Mouse (Mus musculus) embryonic facial prominence, embryonic 11.5 days (tissue): ENCODE data around the gene Slfnl1. TPM values are rescaled to one million over a fixed set of nuclear protein-coding genes. Genes with fewer than 3 reads are reported as not detected.
A peak's percentile ranks its signal among the peaks of the same experiment; 100 is the strongest.

Source experiments
- ATAC-seq: fragments of 200-750 bp; cut with Nextera tagmentation; replicated peaks from 2 replicates; pipeline ENCODE4 v1.8.0; 2017; ENCODE audit warnings: low read depth; ENCODE audit not compliant: insufficient number of reproducible peaks, low FRiP score, low TSS enrichment
- DNase-seq: peaks from one replicate; pipeline ENCODE4 v3.0.0-alpha.2; 2015; ENCODE audit warnings: low spot score
- H3K27ac ChIP-seq: fragments of 300-500 bp; sonication (generic); replicated peaks from 2 replicates; pipeline ENCODE4 v1.5.1; 2014; ENCODE audit warnings: mild to moderate bottlenecking, low read depth, low read length, control low read depth
- H3K27me3 ChIP-seq: fragments of 300-500 bp; sonication (generic); 2 replicates; pipeline ENCODE4 v1.6.1; 2014; ENCODE audit warnings: mild to moderate bottlenecking, low read length, moderate library complexity, mixed read lengths; ENCODE audit not compliant: control insufficient read depth, insufficient read depth
- H3K36me3 ChIP-seq: fragments of 300-500 bp; sonication (generic); replicated peaks from 2 replicates; pipeline ENCODE4 v1.6.1; 2014; ENCODE audit warnings: low read depth, mild to moderate bottlenecking, low read length, moderate library complexity, mixed read lengths; ENCODE audit not compliant: control insufficient read depth, insufficient read depth
- H3K4me1 ChIP-seq: fragments of 300-500 bp; sonication (generic); 2 replicates; pipeline ENCODE4 v1.6.1; 2014; ENCODE audit warnings: low read length, mixed read lengths; ENCODE audit not compliant: control insufficient read depth, insufficient read depth
- H3K4me2 ChIP-seq: fragments of 300-500 bp; sonication (generic); 2 replicates; pipeline ENCODE4 v1.6.1; 2014; ENCODE audit warnings: low read depth, mild to moderate bottlenecking, control low read depth, low read length, moderate library complexity
- H3K4me3 ChIP-seq: fragments of 300-500 bp; sonication (generic); 2 replicates; pipeline ENCODE4 v1.5.1; 2014; ENCODE audit warnings: low read depth, low read length, control low read depth
- H3K9ac ChIP-seq: fragments of 300-500 bp; sonication (generic); replicated peaks from 2 replicates; pipeline ENCODE4 v1.6.1; 2014; ENCODE audit warnings: mild to moderate bottlenecking, control low read depth, low read length
- H3K9me3 ChIP-seq: fragments of 300-500 bp; sonication (generic); replicated peaks from 2 replicates; pipeline ENCODE4 v1.6.1; 2016; ENCODE audit warnings: mild to moderate bottlenecking, low read length, inconsistent platforms, mixed read lengths; ENCODE audit not compliant: control insufficient read depth
- WGBS: fragments of 180-500 bp; shearing (Covaris S2); extraction: QIAGEN DNeasy Blood & Tissue Kit; methylation state at CpG from one replicate; pipeline ENCODE4 v1.1.7; 2014; 5-methylcytosine and 5-hydroxymethylcytosine counted together
- polyA plus RNA-seq: library from polyadenylated mRNA; unstranded; fragments of >200 nt; fragmentation: Nextera tagmentation; extraction: Ambion mirVana; gene quantifications from 2 replicates; pipeline ENCODE4 v1.2.1, GENCODE M21; 2014

Slfnl1 gene
- polyA plus RNA-seq, 1 experiment from 2014 or later, result not detected

GRCm38 (mm10) chr4:120521761-120522160 is 10.3 kb upstream of the Slfnl1 start:
- Histone ChIP-seq H3K9me3 (no peaks in the 10 kb centered on the region), H3K36me3 (peaks cover 6% of the 10 kb centered on the region; the same call in 1 of the 2 replicates), H3K27me3 (no peaks in the 10 kb centered on the region), H3K4me3 (no peak overlapping the region), H3K27ac (no peak overlapping the region), H3K4me1 (no peaks in the 10 kb centered on the region), H3K4me2 (no peak overlapping the region), H3K9ac (no peak overlapping the region)
- WGBS, result 68% methylated on average over 5 of the region's 5 CpGs
- ATAC-seq, result no peak
- no peak for DNase-seq

DNA sequence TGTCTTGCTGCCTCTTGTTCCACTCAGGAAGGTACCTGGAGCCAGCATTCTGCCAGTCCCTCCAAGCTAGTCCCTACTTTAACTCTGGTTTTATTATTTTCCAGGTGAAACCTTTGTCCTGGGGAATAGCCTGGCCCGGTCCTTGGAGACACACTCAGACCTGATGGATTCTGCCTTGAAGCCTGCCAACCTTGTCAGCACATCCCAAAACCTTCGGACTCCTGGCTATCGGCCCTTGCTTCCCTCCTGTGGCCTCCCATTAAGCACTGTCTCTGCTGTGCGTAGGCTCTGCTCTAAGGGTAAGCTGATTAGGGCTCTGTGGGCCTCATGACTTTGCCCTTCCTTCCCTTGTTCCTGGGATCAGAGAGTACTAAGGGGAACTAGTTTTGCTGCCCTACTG is 9.7 kb upstream of the Slfnl1 start:
- DNase-seq (no peak), ATAC-seq (no peak)
- Histone ChIP-seq H3K9me3 (no peaks in the 10 kb centered on the region), H3K9ac (no peak overlapping the region), H3K27ac (no peak overlapping the region), H3K4me1 (no peaks in the 10 kb centered on the region), H3K4me3 (no peak overlapping the region), H3K36me3 (peaks cover 3% of the 10 kb centered on the region; the same call in 1 of the 2 replicates), H3K27me3 (no peaks in the 10 kb centered on the region), H3K4me2 (no peak overlapping the region)
- 90% methylated on average over 4 of the region's 4 CpGs for WGBS

DNA sequence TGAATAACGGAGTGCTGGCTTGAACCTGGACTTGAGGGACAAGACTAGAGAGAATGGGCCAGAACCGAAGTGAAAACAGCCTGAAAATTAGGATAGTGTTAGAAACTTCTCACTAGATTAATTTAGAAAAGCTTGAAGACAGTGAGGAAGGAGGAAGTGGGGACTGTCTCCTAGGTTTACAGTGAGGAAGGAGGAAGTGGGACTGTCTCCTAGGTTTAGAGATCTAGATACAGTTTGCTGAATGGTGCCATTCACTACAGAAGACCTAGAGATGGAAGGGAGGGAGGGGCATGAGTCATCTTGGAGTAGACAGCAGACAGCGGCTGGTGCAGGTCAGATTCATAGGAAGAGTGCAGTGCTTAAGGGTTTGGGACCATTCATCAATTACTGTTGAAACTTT is 8.9 kb upstream of the Slfnl1 start:
- H3K36me3 ChIP-seq, result peaks cover 3% of the 10 kb centered on the region; the same call in 1 of the 2 replicates
- H3K27me3 ChIP-seq, result no peaks in the 10 kb centered on the region
- WGBS, result 88% methylated on average over 3 of the region's 3 CpGs
- no peak overlapping the region for H3K4me2 ChIP-seq
- ATAC-seq, result no peak
- no peaks in the 10 kb centered on the region for H3K4me1 ChIP-seq
- H3K9ac ChIP-seq, result no peak overlapping the region
- no peaks in the 10 kb centered on the region for H3K9me3 ChIP-seq
- no peak for DNase-seq
- H3K4me3 ChIP-seq, result no peak overlapping the region
- H3K27ac ChIP-seq, result no peak overlapping the region

GRCm38 (mm10) chr4:120528171-120528570 is 3.9 kb upstream of the Slfnl1 start:
- Histone ChIP-seq H3K4me3 (no peak overlapping the region), H3K27me3 (no peaks in the 10 kb centered on the region), H3K9me3 (no peaks in the 10 kb centered on the region), H3K4me2 (no peak overlapping the region), H3K27ac (no peak overlapping the region), H3K9ac (no peak overlapping the region), H3K4me1 (no peaks in the 10 kb centered on the region), H3K36me3 (peaks cover 8% of the 10 kb centered on the region; the same call in 1 of the 2 replicates)
- WGBS, result 82% methylated on average over 9 of the region's 9 CpGs
- ATAC-seq (no peak), DNase-seq (no peak)

GRCm38 (mm10) chr4:120538664-120539063 is 6.6 kb downstream of the Slfnl1 start:
- ATAC-seq (0 out of 2 replicates have a peak, but pooled peaks have one; percentile 41), DNase-seq (no peak)
- no peaks in the 10 kb centered on the region for H3K9me3 ChIP-seq
- no peak overlapping the region for H3K4me3 ChIP-seq
- no peak overlapping the region for H3K9ac ChIP-seq
- H3K36me3 ChIP-seq, result peaks cover 16% of the 10 kb centered on the region
- no peak overlapping the region for H3K27ac ChIP-seq
- no peaks in the 10 kb centered on the region for H3K27me3 ChIP-seq
- H3K4me1 ChIP-seq, result no peaks in the 10 kb centered on the region
- H3K4me2 ChIP-seq, result no peak overlapping the region
- WGBS, result 96% methylated on average over 10 of the region's 10 CpGs

GRCm38 (mm10) chr4:120544896-120545295 is 12.9 kb downstream of the Slfnl1 start:
- DNase-seq (no peak), ATAC-seq (no peak)
- no peak overlapping the region for H3K27ac ChIP-seq
- H3K36me3 ChIP-seq, result peaks cover 15% of the 10 kb centered on the region
- no peak overlapping the region for H3K9ac ChIP-seq
- H3K9me3 ChIP-seq, result no peaks in the 10 kb centered on the region
- WGBS, result 75% methylated on average over 1 of the region's 1 CpGs
- H3K4me1 ChIP-seq, result no peaks in the 10 kb centered on the region
- no peaks in the 10 kb centered on the region for H3K27me3 ChIP-seq
- H3K4me2 ChIP-seq, result no peak overlapping the region
- H3K4me3 ChIP-seq, result no peak overlapping the region

GRCm38 (mm10) chr4:120556592-120556991 is 24.6 kb downstream of the Slfnl1 start:
- Histone ChIP-seq H3K27me3 (no peaks in the 10 kb centered on the region), H3K27ac (no peak overlapping the region), H3K4me2 (no peak overlapping the region), H3K9ac (no peak overlapping the region), H3K4me3 (no peak overlapping the region), H3K4me1 (no peaks in the 10 kb centered on the region), H3K9me3 (no peaks in the 10 kb centered on the region), H3K36me3 (peaks cover 8% of the 10 kb centered on the region)
- DNase-seq (no peak), ATAC-seq (no peak)
- 93% methylated on average over 6 of the region's 6 CpGs for WGBS

GRCm38 (mm10) chr4:120565726-120566125 is 33.7 kb downstream of the Slfnl1 start:
- H3K4me3 ChIP-seq, result no peak overlapping the region
- no peaks in the 10 kb centered on the region for H3K9me3 ChIP-seq
- H3K36me3 ChIP-seq, result peaks cover 5% of the 10 kb centered on the region
- H3K27ac ChIP-seq, result no peak overlapping the region
- H3K9ac ChIP-seq, result no peak overlapping the region
- H3K4me1 ChIP-seq, result no peaks in the 10 kb centered on the region
- H3K27me3 ChIP-seq, result no peaks in the 10 kb centered on the region
- no peak overlapping the region for H3K4me2 ChIP-seq
- 83% methylated on average over 2 of the region's 2 CpGs for WGBS
- no peak for ATAC-seq
- DNase-seq, result no peak
